ENCODE assay signal across 11 mouse cellular contexts in genomic region chr10:13596073-13596472, GRCm38 (mm10). TPM values are rescaled to one million over a fixed set of nuclear protein-coding genes. Genes with fewer than 3 reads are reported as not detected.
DNase-seq lines count a peak whose midpoint lies in the region; ATAC-seq and TF ChIP-seq lines count a peak whose summit lies in the region.
"Had no signal": no experiment of that assay in that cellular context is flagged by ENCODE, and none has a peak within 500 bp of the region (broad histone marks: within the 10 kb centered on the region; RNA-seq: fewer than 3 reads in every experiment).

No protein-coding gene starts in this region.

- H3K4me3 ChIP-seq in lung, embryonic 14.5 days (ENCODE audit: low read depth, low read length) = no peak overlapping the region
- H3K4me3 ChIP-seq: embryonic facial prominence, embryonic 15.5 days; neural tube, embryonic 12.5 days had no signal

- no peaks in the 10 kb centered on the region; the same call in 1 of the 2 replicates for H3K9me3 ChIP-seq in lung, embryonic 14.5 days (ENCODE audit: low read depth, low read length)
- H3K9me3 ChIP-seq: embryonic facial prominence, embryonic 15.5 days; neural tube, embryonic 12.5 days had no signal

- no peak overlapping the region for H3K27ac ChIP-seq in lung, embryonic 14.5 days (ENCODE audit: low read depth)
- H3K27ac ChIP-seq: embryonic facial prominence, embryonic 15.5 days; neural tube, embryonic 12.5 days had no signal

- no peaks in the 10 kb centered on the region for H3K4me1 ChIP-seq in lung, embryonic 14.5 days (ENCODE audit: insufficient read depth)
- H3K4me1 ChIP-seq: neural tube, embryonic 12.5 days had no signal

- intact Hi-C loops in heart, postnatal 36 days (cut with DNase I) = no loop called here

- DNase-seq in heart, adult 11 months = peak; percentile 90
- DNase-seq in heart, postnatal 36 days = no peak
- peak; percentile 64 for DNase-seq in lung, embryonic 14.5 days
- no peak for DNase-seq in lung, postnatal 25 days (ENCODE audit: low spot score)
- peak; percentile 23 for DNase-seq in ZHBTc4 (ENCODE audit: low read depth, low spot score)
- DNase-seq in lung, postnatal 4 days = peak; percentile 21 to 49
- no peak for DNase-seq in neural tube, embryonic 10.5 days (ENCODE audit: extremely low spot score, low spot score)
- DNase-seq in kidney, adult 18-20 months = no peak
- DNase-seq: liver, postnatal 0 days had no signal

- H3K4me2 ChIP-seq in lung, embryonic 14.5 days = no peak overlapping the region
- H3K4me2 ChIP-seq: embryonic facial prominence, embryonic 15.5 days; neural tube, embryonic 12.5 days had no signal

- TF ChIP-seq CTCF in lung, embryonic 14.5 days (IDR thresholded peaks at IDR 0.05; ENCODE audit: low read depth) = no peak

- 40% methylated on average over 3 of the region's 3 CpGs for WGBS in lung, embryonic 14.5 days

- peak; percentile 51; the same call in 1 of the 2 replicates for ATAC-seq in lung, embryonic 14.5 days (ENCODE audit: insufficient read depth)
- ATAC-seq: liver, postnatal 0 days had no signal

- H3K27me3 ChIP-seq in lung, embryonic 14.5 days (ENCODE audit: insufficient read depth, low read length) = no peaks in the 10 kb centered on the region
- H3K27me3 ChIP-seq: embryonic facial prominence, embryonic 15.5 days; neural tube, embryonic 12.5 days had no signal

- no peaks in the 10 kb centered on the region for H3K36me3 ChIP-seq in lung, embryonic 14.5 days (ENCODE audit: insufficient read depth)
- H3K36me3 ChIP-seq: embryonic facial prominence, embryonic 15.5 days; neural tube, embryonic 12.5 days had no signal

- H3K9ac ChIP-seq in lung, embryonic 14.5 days = no peak overlapping the region
- H3K9ac ChIP-seq: embryonic facial prominence, embryonic 15.5 days; liver, postnatal 0 days; neural tube, embryonic 12.5 days had no signal

RNA-seq across cellular contexts. Expression of gene Pex3, which starts 43.1 kb away (rescaled TPM):
- total RNA-seq in heart, postnatal 36 days (2021) = 10 to 100 TPM; 16.7 to 21.5 TPM
- polyA plus RNA-seq in lung, embryonic 14.5 days (2014; fragmentation: Nextera tagmentation; extraction: Ambion mirVana) = 26.8 and 27.6 TPM in 2 replicates

RNA-seq across cellular contexts. Expression of gene Adat2, which starts 43.4 kb away (rescaled TPM):
- total RNA-seq in heart, postnatal 36 days (2021) = 1 to 10 TPM; 2.7 to 2.9 TPM
- 6.1 and 6.6 TPM in 2 replicates for polyA plus RNA-seq in lung, embryonic 14.5 days (2014; fragmentation: Nextera tagmentation; extraction: Ambion mirVana)

Comparison
In these comparisons a context has a peak if more than half of its experiments do, and no peak if none do; other contexts are left out.
1. DNase-seq: peak in heart, adult 11 months (single experiment), lung, embryonic 14.5 days (single experiment), ZHBTc4 (single experiment) and lung, postnatal 4 days (2 of 2); none in heart, postnatal 36 days (0 of 2), lung, postnatal 25 days (single experiment), neural tube, embryonic 10.5 days (single experiment) and kidney, adult 18-20 months (single experiment).